Mouse (Mus musculus): ENCODE data around the gene Zfp687. TPM values are rescaled to one million over a fixed set of nuclear protein-coding genes. Genes with fewer than 3 reads are reported as not detected.

Gene Zfp687
- total RNA-seq (2021) (10 to 100 TPM; 11.0 to 13.5 TPM), polyA plus RNA-seq (2012; rRNA removed) (10.6 and 10.9 TPM in 2 replicates)
- long read RNA-seq, partial matches to known transcripts, result 4 of 6 reads
- long read RNA-seq, other reads (novel, unspliced or antisense), result 2 of 6 reads

GRCm38 (mm10) chr3:95015337-95015872, at the start of gene Zfp687:
Zfp687 (minus strand) TSS chr3:95015448.
- TF ChIP-seq POLR2A (IDR thresholded peaks at IDR 0.05; ENCODE audit: insufficient read depth, low read depth, low read length) (peak; percentile 92), CTCF (IDR thresholded peaks at IDR 0.05) (no peak), EP300 (IDR thresholded peaks at IDR 0.05; ENCODE audit: insufficient read depth, low read depth, low read length) (no peak)
- H3K4me3 ChIP-seq, result peak within 1 kb of the TSS; percentile 98
- DNase-seq, result peak; percentile 99
- intact Hi-C loops (cut with DNase I), result loop anchor here (5.0 kb wide), 1 partner anchor 128 kb away; the partner anchor contains the start of gene Psmb4
- H3K9ac ChIP-seq (ENCODE audit: low read depth, low read length), result peak within 1 kb of the TSS; percentile 94
- no peaks in the 10 kb centered on the region for H3K79me2 ChIP-seq (replicated peaks; ENCODE audit: control insufficient read depth, insufficient read depth, low read length)
- under 1% methylated on average over 26 of the region's 37 CpGs for WGBS
- no peaks in the 10 kb centered on the region for H3K27me3 ChIP-seq (ENCODE audit: control insufficient read depth, insufficient read depth, low read length)
- H3K36me3 ChIP-seq (ENCODE audit: control insufficient read depth, insufficient read depth, low read length), result no peaks in the 10 kb centered on the region
- H3K27ac ChIP-seq, result peak within 1 kb of the TSS; percentile 95
- H3K4me1 ChIP-seq (ENCODE audit: control insufficient read depth, insufficient read depth, low read length), result peaks cover 2% of the 10 kb centered on the region

- intact Hi-C loops (cut with DNase I), result no loop called here
- H3K4me1 ChIP-seq (ENCODE audit: control insufficient read depth, insufficient read depth, low read length), result no peaks in the 10 kb centered on the region
- no peak overlapping the region for H3K4me3 ChIP-seq
- H3K79me2 ChIP-seq (replicated peaks; ENCODE audit: control insufficient read depth, insufficient read depth, low read length), result no peaks in the 10 kb centered on the region
- H3K27ac ChIP-seq, result no peak overlapping the region
- TF ChIP-seq CTCF (IDR thresholded peaks at IDR 0.05), result no peak
- no peak for TF ChIP-seq POLR2A (IDR thresholded peaks at IDR 0.05; ENCODE audit: insufficient read depth, low read depth, low read length)
- TF ChIP-seq EP300 (IDR thresholded peaks at IDR 0.05; ENCODE audit: insufficient read depth, low read depth, low read length), result no peak
- H3K36me3 ChIP-seq (ENCODE audit: control insufficient read depth, insufficient read depth, low read length), result no peaks in the 10 kb centered on the region
- 97% methylated on average over 4 of the region's 4 CpGs for WGBS
- H3K27me3 ChIP-seq (ENCODE audit: control insufficient read depth, insufficient read depth, low read length), result no peaks in the 10 kb centered on the region
- no peak overlapping the region for H3K9ac ChIP-seq (ENCODE audit: low read depth, low read length)
- no peak for DNase-seq
Observed at GRCm38 (mm10) chr3:95063741-95064140, 48.5 kb upstream of the Zfp687 start.

- H3K79me2 ChIP-seq (replicated peaks; ENCODE audit: control insufficient read depth, insufficient read depth, low read length), result no peaks in the 10 kb centered on the region
- H3K36me3 ChIP-seq (ENCODE audit: control insufficient read depth, insufficient read depth, low read length), result no peaks in the 10 kb centered on the region
- TF ChIP-seq CTCF (IDR thresholded peaks at IDR 0.05), result no peak
- TF ChIP-seq POLR2A (IDR thresholded peaks at IDR 0.05; ENCODE audit: insufficient read depth, low read depth, low read length), result no peak
- no peak for DNase-seq
- 76% methylated on average over 8 of the region's 8 CpGs for WGBS
- no peaks in the 10 kb centered on the region for H3K4me1 ChIP-seq (ENCODE audit: control insufficient read depth, insufficient read depth, low read length)
- H3K4me3 ChIP-seq, result no peak overlapping the region
- H3K9ac ChIP-seq (ENCODE audit: low read depth, low read length), result no peak overlapping the region
- H3K27ac ChIP-seq, result no peak overlapping the region
- no peaks in the 10 kb centered on the region for H3K27me3 ChIP-seq (ENCODE audit: control insufficient read depth, insufficient read depth, low read length)
- intact Hi-C loops (cut with DNase I), result no loop called here
Observed at GRCm38 (mm10) chr3:95058078-95058477, 42.8 kb upstream of the Zfp687 start.

- WGBS, result 67% methylated on average over 7 of the region's 7 CpGs
- Histone ChIP-seq H3K36me3 (ENCODE audit: control insufficient read depth, insufficient read depth, low read length) (no peaks in the 10 kb centered on the region), H3K79me2 (replicated peaks; ENCODE audit: control insufficient read depth, insufficient read depth, low read length) (no peaks in the 10 kb centered on the region), H3K4me3 (no peak overlapping the region), H3K4me1 (ENCODE audit: control insufficient read depth, insufficient read depth, low read length) (no peaks in the 10 kb centered on the region), H3K27me3 (ENCODE audit: control insufficient read depth, insufficient read depth, low read length) (no peaks in the 10 kb centered on the region), H3K9ac (ENCODE audit: low read depth, low read length) (no peak overlapping the region), H3K27ac (no peak overlapping the region)
- no peak for TF ChIP-seq CTCF (IDR thresholded peaks at IDR 0.05)
- no peak for TF ChIP-seq EP300 (IDR thresholded peaks at IDR 0.05; ENCODE audit: insufficient read depth, low read depth, low read length)
- no peak for TF ChIP-seq POLR2A (IDR thresholded peaks at IDR 0.05; ENCODE audit: insufficient read depth, low read depth, low read length)
- DNase-seq, result no peak
- intact Hi-C loops (cut with DNase I), result no loop called here
Observed at GRCm38 (mm10) chr3:95056275-95056674, 41.0 kb upstream of the Zfp687 start.

- no peak overlapping the region for H3K9ac ChIP-seq (ENCODE audit: low read depth, low read length)
- no peak overlapping the region for H3K4me3 ChIP-seq
- H3K36me3 ChIP-seq (ENCODE audit: control insufficient read depth, insufficient read depth, low read length), result no peaks in the 10 kb centered on the region
- no peak overlapping the region for H3K27ac ChIP-seq
- WGBS, result 22% methylated on average over 10 of the region's 10 CpGs
- H3K27me3 ChIP-seq (ENCODE audit: control insufficient read depth, insufficient read depth, low read length), result no peaks in the 10 kb centered on the region
- no peaks in the 10 kb centered on the region for H3K4me1 ChIP-seq (ENCODE audit: control insufficient read depth, insufficient read depth, low read length)
- TF ChIP-seq EP300 (IDR thresholded peaks at IDR 0.05; ENCODE audit: insufficient read depth, low read depth, low read length), result no peak
- TF ChIP-seq CTCF (IDR thresholded peaks at IDR 0.05), result no peak
- TF ChIP-seq POLR2A (IDR thresholded peaks at IDR 0.05; ENCODE audit: insufficient read depth, low read depth, low read length), result no peak
- intact Hi-C loops (cut with DNase I), result no loop called here
- no peaks in the 10 kb centered on the region for H3K79me2 ChIP-seq (replicated peaks; ENCODE audit: control insufficient read depth, insufficient read depth, low read length)
- DNase-seq, result no peak
Observed at GRCm38 (mm10) chr3:95054481-95055260, 39.4 kb upstream of the Zfp687 start.

GRCm38 (mm10) chr3:95053701-95054100, 38.5 kb upstream of the Zfp687 start:
- WGBS, result 37% methylated on average over 3 of the region's 3 CpGs
- Histone ChIP-seq H3K79me2 (replicated peaks; ENCODE audit: control insufficient read depth, insufficient read depth, low read length) (no peaks in the 10 kb centered on the region), H3K27ac (no peak overlapping the region), H3K36me3 (ENCODE audit: control insufficient read depth, insufficient read depth, low read length) (no peaks in the 10 kb centered on the region), H3K4me3 (no peak overlapping the region), H3K9ac (ENCODE audit: low read depth, low read length) (no peak overlapping the region), H3K4me1 (ENCODE audit: control insufficient read depth, insufficient read depth, low read length) (no peaks in the 10 kb centered on the region), H3K27me3 (ENCODE audit: control insufficient read depth, insufficient read depth, low read length) (no peaks in the 10 kb centered on the region)
- DNase-seq, result no peak
- TF ChIP-seq CTCF (IDR thresholded peaks at IDR 0.05) (peak; percentile 81), POLR2A (IDR thresholded peaks at IDR 0.05; ENCODE audit: insufficient read depth, low read depth, low read length) (no peak), EP300 (IDR thresholded peaks at IDR 0.05; ENCODE audit: insufficient read depth, low read depth, low read length) (no peak)
- intact Hi-C loops (cut with DNase I), result no loop called here
